Mouse (Mus musculus) hindbrain, embryonic 14.5 days (tissue): ENCODE results near the gene Sbsn. TPM values are rescaled to one million over a fixed set of nuclear protein-coding genes. Genes with fewer than 3 reads are reported as not detected.
"Not testable (repeated sequence)": the region's sequence is repeated elsewhere in the genome, so short reads cannot be mapped to it uniquely, and the experiment has no call there.

ENCODE experiments used
- ATAC-seq: fragments of 200-750 bp; cut with Nextera tagmentation; 2 replicates; pipeline ENCODE4 v1.8.0; 2017; ENCODE audit warnings: moderate number of reproducible peaks, mild to moderate bottlenecking, moderate TSS enrichment, moderate library complexity; ENCODE audit not compliant: low FRiP score
- DNase-seq: peaks from one replicate; pipeline ENCODE4 v3.0.0-alpha.2; 2015; ENCODE audit warnings: low spot score
- H3K27ac ChIP-seq: fragments of 300-500 bp; sonication (generic); 2 replicates; pipeline ENCODE4 v1.5.1; 2014; ENCODE audit warnings: mild to moderate bottlenecking, moderate library complexity
- H3K27me3 ChIP-seq: fragments of 300-500 bp; sonication (generic); 2 replicates; pipeline ENCODE4 v1.6.1; 2014; ENCODE audit warnings: mild to moderate bottlenecking, low read length, mixed read lengths; ENCODE audit not compliant: control insufficient read depth, insufficient read depth
- H3K36me3 ChIP-seq: fragments of 300-500 bp; sonication (generic); replicated peaks from 2 replicates; pipeline ENCODE4 v1.6.1; 2014; ENCODE audit not compliant: control insufficient read depth, insufficient read depth
- H3K4me1 ChIP-seq: fragments of 300-500 bp; sonication (generic); replicated peaks from 2 replicates; pipeline ENCODE4 v1.6.1; 2014; ENCODE audit warnings: antibody characterized with exemption, low read length, mixed read lengths; ENCODE audit not compliant: control insufficient read depth, insufficient read depth
- H3K4me2 ChIP-seq: fragments of 300-500 bp; sonication (generic); replicated peaks from 2 replicates; pipeline ENCODE4 v1.6.1; 2014; ENCODE audit warnings: mild to moderate bottlenecking, moderate library complexity
- H3K4me3 ChIP-seq: fragments of 300-500 bp; sonication (generic); replicated peaks from 2 replicates; pipeline ENCODE4 v1.5.1; 2014; ENCODE audit warnings: mild to moderate bottlenecking, low read length
- H3K9ac ChIP-seq: fragments of 300-500 bp; sonication (generic); 2 replicates; pipeline ENCODE4 v1.6.1; 2014
- H3K9me3 ChIP-seq: fragments of 300-500 bp; sonication (generic); 2 replicates; pipeline ENCODE4 v1.6.1; 2016; ENCODE audit warnings: low read length; ENCODE audit not compliant: control insufficient read depth
- WGBS: fragments of 180-500 bp; shearing (Covaris S2); extraction: QIAGEN DNeasy Blood & Tissue Kit; methylation state at CpG from one replicate; pipeline ENCODE4 v1.1.7; 2014; 5-methylcytosine and 5-hydroxymethylcytosine counted together
- polyA plus RNA-seq: library from polyadenylated mRNA; unstranded; fragments of >200 nt; fragmentation: Nextera tagmentation; extraction: Ambion mirVana; gene quantifications from 2 replicates; pipeline ENCODE4 v1.2.1, GENCODE M21; 2014

The Sbsn gene
- polyA plus RNA-seq, 1 experiment from 2014 or later: 2.1 TPM

- no peaks in the 10 kb centered on the region for H3K9me3 ChIP-seq
- peaks cover 26% of the 10 kb centered on the region for H3K4me1 ChIP-seq
- ATAC-seq (no peak), DNase-seq (no peak)
- H3K9ac ChIP-seq: peak overlapping the region; percentile 88
- H3K27ac ChIP-seq: no peak overlapping the region
- peak overlapping the region; percentile 78 for H3K4me3 ChIP-seq
- H3K36me3 ChIP-seq: peaks cover 18% of the 10 kb centered on the region
- no peaks in the 10 kb centered on the region for H3K27me3 ChIP-seq
- peak overlapping the region; percentile 65 for H3K4me2 ChIP-seq
- WGBS: 89% methylated on average over 6 of the region's 6 CpGs
These were observed 23.1 kb upstream of the Sbsn start for GRCm38 (mm10) chr7:30728214-30728613.

- H3K9me3 ChIP-seq: no peaks in the 10 kb centered on the region
- H3K4me1 ChIP-seq: peaks cover 26% of the 10 kb centered on the region
- H3K27me3 ChIP-seq: no peaks in the 10 kb centered on the region
- 8% methylated on average over 26 of the region's 26 CpGs for WGBS
- peak overlapping the region; percentile 78 for H3K4me3 ChIP-seq
- peak overlapping the region; percentile 65 for H3K4me2 ChIP-seq
- H3K36me3 ChIP-seq: peaks cover 25% of the 10 kb centered on the region
- H3K9ac ChIP-seq: peak overlapping the region; percentile 88
- ATAC-seq (peak; percentile 38), DNase-seq (no peak)
- H3K27ac ChIP-seq: peak overlapping the region; percentile 91
These were observed 22.4 kb upstream of the Sbsn start for GRCm38 (mm10) chr7:30728739-30729395.

GRCm38 (mm10) chr7:30729396-30730063 is 21.7 kb upstream of the Sbsn start, which contains the start of gene Tmem147:
Gene Tmem147 (minus strand): TSS chr7:30729540.
- H3K36me3 ChIP-seq: peaks cover 31% of the 10 kb centered on the region

GRCm38 (mm10) chr7:30730064-30730722 is 21.1 kb upstream of the Sbsn start:
- not testable (repeated sequence) for H3K9me3 ChIP-seq, H3K27me3 ChIP-seq, ATAC-seq
- Histone ChIP-seq H3K9ac (peak overlapping the region; percentile 88), H3K36me3 (peaks cover 37% of the 10 kb centered on the region), H3K27ac (peak overlapping the region; percentile 91), H3K4me1 (peaks cover 26% of the 10 kb centered on the region), H3K4me2 (peak overlapping the region; percentile 65), H3K4me3 (peak overlapping the region; percentile 78)
- 16% methylated on average over 10 of the region's 22 CpGs for WGBS
- peak; percentile 44 for DNase-seq

More at GRCm38 (mm10) chr7:30729396-30730063, 21.7 kb upstream of the Sbsn start, which contains the start of gene Tmem147:
- Histone ChIP-seq H3K4me2 (peak within 1 kb of the TSS; percentile 65), H3K9me3 (no peaks in the 10 kb centered on the region), H3K9ac (peak within 1 kb of the TSS; percentile 88), H3K4me1 (peaks cover 26% of the 10 kb centered on the region), H3K27me3 (no peaks in the 10 kb centered on the region), H3K4me3 (peak within 1 kb of the TSS; percentile 78), H3K27ac (peak within 1 kb of the TSS; percentile 91)
- under 1% methylated on average over 59 of the region's 60 CpGs for WGBS
- DNase-seq: peak; percentile 98
- peak; percentile 96 for ATAC-seq

GRCm38 (mm10) chr7:30736211-30736610 is 15.1 kb upstream of the Sbsn start:
- Histone ChIP-seq H3K27me3 (no peaks in the 10 kb centered on the region), H3K9ac (no peak overlapping the region), H3K27ac (no peak overlapping the region), H3K4me3 (no peak overlapping the region), H3K4me1 (peaks cover 9% of the 10 kb centered on the region), H3K36me3 (peaks cover 65% of the 10 kb centered on the region), H3K9me3 (no peaks in the 10 kb centered on the region), H3K4me2 (no peak overlapping the region)
- 89% methylated on average over 3 of the region's 3 CpGs for WGBS
- DNase-seq (no peak), ATAC-seq (no peak)

- H3K9ac ChIP-seq, H3K4me1 ChIP-seq, ATAC-seq, H3K27me3 ChIP-seq, H3K9me3 ChIP-seq, H3K4me3 ChIP-seq, H3K4me2 ChIP-seq, H3K27ac ChIP-seq, DNase-seq: not testable (repeated sequence)
- WGBS: 92% methylated on average over 2 of the region's 2 CpGs
- peaks cover 18% of the 10 kb centered on the region for H3K36me3 ChIP-seq
These were observed 8.7 kb upstream of the Sbsn start for GRCm38 (mm10) chr7:30742570-30742969.

GRCm38 (mm10) chr7:30743617-30744016 is 7.7 kb upstream of the Sbsn start, which contains the start of gene Gapdhs:
Gene Gapdhs (minus strand): TSS chr7:30743681.
- not testable (repeated sequence) for H3K27ac ChIP-seq, H3K9ac ChIP-seq, H3K4me3 ChIP-seq, H3K4me1 ChIP-seq, H3K27me3 ChIP-seq, ATAC-seq, H3K4me2 ChIP-seq, DNase-seq, H3K9me3 ChIP-seq
- WGBS: no CpG with 5 or more reads among the region's 4 CpGs
- H3K36me3 ChIP-seq: peaks cover 11% of the 10 kb centered on the region; the same call in 1 of the 2 replicates

GRCm38 (mm10) chr7:30744022-30744598 is 7.2 kb upstream of the Sbsn start:
- DNase-seq (peak; percentile 29), ATAC-seq (no peak; the same call in 1 of the 2 replicates)
- no peak overlapping the region for H3K9ac ChIP-seq
- no peak overlapping the region for H3K4me2 ChIP-seq
- no peak overlapping the region for H3K4me3 ChIP-seq
- H3K4me1 ChIP-seq: no peaks in the 10 kb centered on the region
- no peaks in the 10 kb centered on the region for H3K27me3 ChIP-seq
- peaks cover 11% of the 10 kb centered on the region; the same call in 1 of the 2 replicates for H3K36me3 ChIP-seq
- H3K27ac ChIP-seq: no peak overlapping the region
- WGBS: 58% methylated on average over 4 of the region's 4 CpGs
- H3K9me3 ChIP-seq: no peaks in the 10 kb centered on the region
